Mouse (Mus musculus): ENCODE results near the gene Jchain. TPM values are rescaled to one million over a fixed set of nuclear protein-coding genes. Genes with fewer than 3 reads are reported as not detected.

The Jchain gene
- total and polyA plus RNA-seq, 2 experiments from 2014 or later = 0.58 to 0.82 TPM

DNA sequence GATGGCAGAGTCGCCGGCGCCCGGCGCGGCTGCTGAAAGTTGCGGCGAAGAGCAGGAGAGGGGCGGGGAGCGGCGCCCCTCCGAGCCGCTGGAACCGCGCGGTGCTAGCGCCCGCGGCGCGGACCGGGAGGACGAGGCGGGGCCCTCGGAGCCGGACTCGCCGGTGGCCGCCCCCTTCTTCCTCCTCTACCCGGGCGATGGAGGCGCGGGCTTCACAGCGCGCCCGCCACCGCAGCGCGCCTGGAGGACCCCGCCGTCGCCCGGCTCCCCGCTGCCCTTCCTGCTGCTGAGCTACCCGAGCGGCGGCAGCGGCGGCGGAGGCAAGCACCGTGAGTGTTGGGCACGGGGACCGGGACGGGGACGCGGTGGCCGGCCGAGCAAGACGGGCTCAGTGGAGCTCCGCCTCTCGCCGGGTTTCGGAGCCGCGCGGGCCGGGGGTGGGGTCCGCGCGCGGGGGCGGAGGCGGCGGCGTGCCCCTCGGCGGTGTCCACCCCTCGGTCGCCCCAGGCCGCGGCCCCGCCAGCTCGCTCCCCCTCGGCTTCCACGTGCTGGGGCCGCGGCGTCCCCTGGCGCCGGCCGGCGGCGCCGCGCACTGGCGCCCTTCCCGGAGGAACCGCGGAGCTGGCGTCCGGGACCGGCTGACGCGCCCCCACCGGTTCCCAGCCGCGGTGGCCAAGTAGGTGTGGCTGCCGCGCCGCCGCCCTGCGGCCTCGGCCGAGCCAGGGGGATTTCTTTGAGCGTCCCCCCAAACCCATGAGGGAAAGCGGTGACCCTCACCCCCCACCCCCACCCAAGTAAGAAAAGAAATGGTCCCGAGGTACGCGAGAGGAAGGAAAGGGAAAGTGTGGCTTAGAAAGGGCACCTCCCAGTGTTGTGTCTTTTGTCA, 37.7 kb upstream of the Jchain start:
- Histone ChIP-seq H3K9me3 (ENCODE audit: low read length) (no peaks in the 10 kb centered on the region), H3K4me1 (ENCODE audit: insufficient read depth, low read length) (no peaks in the 10 kb centered on the region), H3K4me3 (ENCODE audit: low read depth, low read length) (peak overlapping the region; percentile 88), H3K27me3 (ENCODE audit: insufficient read depth, low read length) (no peaks in the 10 kb centered on the region), H3K27ac (ENCODE audit: low read depth, low read length) (peak overlapping the region; percentile 74), H3K9ac (replicated peaks; ENCODE audit: low read length, poor library complexity, severe bottlenecking) (peak overlapping the region; percentile 84), H3K4me2 (ENCODE audit: low read depth, low read length, poor library complexity, severe bottlenecking) (peak overlapping the region; percentile 66), H3K36me3 (ENCODE audit: insufficient read depth, low read length) (no peaks in the 10 kb centered on the region)
- DNase-seq (ENCODE audit: low spot score) (no peak), ATAC-seq (ENCODE audit: low FRiP score) (peak; percentile 72)
- 0% methylated on average over 70 of the region's 119 CpGs for WGBS
- TF ChIP-seq CTCF (IDR thresholded peaks at IDR 0.05) = no peak; the same call in 1 of the 2 replicates

DNA sequence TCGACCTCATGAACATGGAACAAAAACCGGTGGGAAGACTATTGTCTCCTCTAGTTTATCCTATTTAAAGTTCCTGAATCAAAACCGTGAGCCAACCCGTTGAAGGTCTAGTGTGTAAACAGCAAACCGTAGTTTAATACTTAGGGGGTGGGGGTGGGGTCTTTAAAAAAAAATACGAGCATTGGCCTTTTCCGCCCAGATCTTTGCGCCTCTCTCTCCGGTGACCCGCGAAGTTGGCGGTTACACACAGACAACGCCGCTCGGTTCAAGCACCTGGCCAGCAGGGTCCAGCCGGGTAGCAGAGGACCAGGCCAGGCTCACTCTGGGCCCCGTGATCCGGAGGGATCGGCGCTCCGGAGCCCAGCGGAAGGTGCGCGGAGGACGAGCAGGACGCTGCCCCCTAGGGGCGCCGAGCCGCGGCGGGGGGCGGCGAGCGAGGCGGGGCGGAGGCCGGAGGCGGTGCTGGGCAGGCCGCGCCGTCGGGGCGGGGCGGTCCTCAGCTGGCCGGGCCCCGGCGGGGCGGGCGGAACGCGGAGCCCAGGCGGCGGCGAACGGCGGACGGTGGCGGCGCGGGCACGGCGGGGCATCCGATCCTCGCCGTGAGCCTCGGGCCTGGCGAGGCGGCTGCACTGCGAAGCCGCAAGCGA, 36.9 kb upstream of the Jchain start, which contains the start of gene Rufy3:
TSS of gene Rufy3 (plus strand) at position 540 of the 647 bp plus-strand sequence.
- TF ChIP-seq CTCF (IDR thresholded peaks at IDR 0.05) = peak; percentile 61
- no peaks in the 10 kb centered on the region for H3K9me3 ChIP-seq (ENCODE audit: low read length)
- peak; percentile 79 for DNase-seq (ENCODE audit: low spot score)
- 1% methylated on average over 49 of the region's 71 CpGs for WGBS
- H3K9ac ChIP-seq (replicated peaks; ENCODE audit: low read length, poor library complexity, severe bottlenecking) = peak within 1 kb of the TSS; percentile 84
- no peaks in the 10 kb centered on the region for H3K36me3 ChIP-seq (ENCODE audit: insufficient read depth, low read length)
- ATAC-seq (ENCODE audit: low FRiP score) = peak; percentile 85
- H3K27me3 ChIP-seq (ENCODE audit: insufficient read depth, low read length) = no peaks in the 10 kb centered on the region
- H3K4me3 ChIP-seq (ENCODE audit: low read depth, low read length) = peak within 1 kb of the TSS; percentile 88
- no peaks in the 10 kb centered on the region for H3K4me1 ChIP-seq (ENCODE audit: insufficient read depth, low read length)
- H3K27ac ChIP-seq (ENCODE audit: low read depth, low read length) = peak within 1 kb of the TSS; percentile 74
- H3K4me2 ChIP-seq (ENCODE audit: low read depth, low read length, poor library complexity, severe bottlenecking) = peak within 1 kb of the TSS; percentile 66

DNA sequence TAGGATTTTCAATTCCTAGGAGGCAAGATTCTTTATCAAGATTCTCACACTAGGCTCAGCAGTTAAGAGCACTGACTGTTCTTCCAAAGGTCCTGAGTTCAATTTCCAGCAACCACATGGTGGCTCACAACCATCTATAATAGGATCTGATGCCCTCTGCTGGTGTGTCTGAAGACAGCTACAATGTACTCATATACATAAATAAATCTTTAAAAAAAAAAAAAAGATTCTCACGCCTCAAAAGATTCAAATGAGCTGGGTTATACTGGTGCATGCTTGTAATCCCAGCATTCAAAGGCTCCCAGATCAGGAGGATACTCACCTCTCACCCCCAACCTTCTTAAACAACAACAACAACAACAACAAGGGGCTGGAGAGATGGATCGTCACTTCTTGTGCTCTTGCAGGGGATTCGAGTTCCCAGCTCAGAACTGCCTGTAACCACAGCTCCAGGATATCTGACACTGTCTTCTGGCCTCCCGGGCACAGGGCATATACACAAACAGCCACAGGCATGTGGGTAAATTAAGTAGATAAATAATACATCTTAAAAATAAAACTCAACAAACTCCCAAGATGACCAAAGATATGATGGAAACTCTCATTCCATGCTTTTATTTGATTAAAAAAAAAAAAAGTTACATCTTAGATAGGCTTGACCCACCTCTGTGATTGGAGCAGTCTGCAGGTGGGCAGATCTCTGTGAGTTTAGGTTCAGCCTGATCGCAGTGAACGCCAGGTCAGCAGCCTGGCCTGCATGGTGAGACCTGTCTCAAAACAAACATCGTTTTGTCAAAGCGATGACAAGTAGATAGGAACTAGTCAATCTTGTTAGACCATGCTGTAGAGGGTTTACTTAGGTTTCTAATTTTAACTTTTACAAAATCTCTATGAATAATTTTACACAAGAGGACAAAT, 35.4 kb upstream of the Jchain start:
- no peak for TF ChIP-seq CTCF (IDR thresholded peaks at IDR 0.05)
- H3K27me3 ChIP-seq (ENCODE audit: insufficient read depth, low read length) = no peaks in the 10 kb centered on the region
- H3K4me1 ChIP-seq (ENCODE audit: insufficient read depth, low read length) = no peaks in the 10 kb centered on the region
- H3K9me3 ChIP-seq (ENCODE audit: low read length) = no peaks in the 10 kb centered on the region
- WGBS = 80% methylated on average over 8 of the region's 8 CpGs
- H3K9ac ChIP-seq (replicated peaks; ENCODE audit: low read length, poor library complexity, severe bottlenecking) = no peak overlapping the region
- ATAC-seq (ENCODE audit: low FRiP score) (no peak), DNase-seq (ENCODE audit: low spot score) (no peak)
- no peak overlapping the region for H3K4me2 ChIP-seq (ENCODE audit: low read depth, low read length, poor library complexity, severe bottlenecking)
- H3K27ac ChIP-seq (ENCODE audit: low read depth, low read length) = no peak overlapping the region
- no peaks in the 10 kb centered on the region for H3K36me3 ChIP-seq (ENCODE audit: insufficient read depth, low read length)
- no peak overlapping the region for H3K4me3 ChIP-seq (ENCODE audit: low read depth, low read length)

DNA sequence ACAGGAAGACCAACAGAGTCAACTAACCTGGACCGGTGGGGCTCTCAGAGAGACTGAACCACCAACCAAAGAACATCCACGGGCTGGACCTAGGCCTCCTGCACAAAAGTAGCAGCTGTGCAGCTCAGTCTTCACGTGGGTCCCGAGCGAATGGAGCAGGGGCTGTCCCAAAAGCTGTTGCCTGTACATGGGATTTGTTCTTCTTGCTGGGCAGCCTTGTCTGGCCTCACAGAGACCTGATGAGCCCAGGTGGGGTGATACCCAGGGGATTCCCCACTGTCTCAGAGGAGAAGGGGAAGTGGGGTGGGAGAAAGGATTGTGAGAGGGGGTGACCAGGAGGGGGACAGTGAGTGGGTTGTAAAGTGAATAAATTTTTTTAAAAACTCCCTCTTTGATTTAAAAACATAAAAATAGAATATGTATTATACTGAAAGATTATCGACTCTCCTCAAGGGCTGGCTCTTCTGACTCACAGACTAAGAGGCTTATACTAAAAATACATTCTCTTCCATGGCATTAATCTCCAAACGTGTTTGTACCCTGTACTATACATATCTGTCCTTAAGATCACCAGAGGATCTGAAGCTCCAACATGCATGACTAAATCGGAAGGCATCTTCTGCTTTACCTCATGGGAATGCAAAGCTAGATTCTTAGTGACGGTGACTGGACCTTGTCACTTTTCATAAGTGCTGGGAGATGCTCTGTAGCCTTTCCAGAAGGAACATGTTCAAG, 33.6 kb upstream of the Jchain start:
- 83% methylated on average over 9 of the region's 9 CpGs for WGBS
- Histone ChIP-seq H3K4me2 (ENCODE audit: low read depth, low read length, poor library complexity, severe bottlenecking) (no peak overlapping the region), H3K27ac (ENCODE audit: low read depth, low read length) (no peak overlapping the region), H3K4me3 (ENCODE audit: low read depth, low read length) (no peak overlapping the region), H3K36me3 (ENCODE audit: insufficient read depth, low read length) (no peaks in the 10 kb centered on the region), H3K4me1 (ENCODE audit: insufficient read depth, low read length) (0 out of 2 replicates have a peak, but pooled peaks cover 4% of the 10 kb centered on the region), H3K9me3 (ENCODE audit: low read length) (no peaks in the 10 kb centered on the region), H3K27me3 (ENCODE audit: insufficient read depth, low read length) (no peaks in the 10 kb centered on the region), H3K9ac (replicated peaks; ENCODE audit: low read length, poor library complexity, severe bottlenecking) (no peak overlapping the region)
- no peak for TF ChIP-seq CTCF (IDR thresholded peaks at IDR 0.05)
- DNase-seq (ENCODE audit: low spot score) = no peak
- ATAC-seq (ENCODE audit: low FRiP score) = no peak

DNA sequence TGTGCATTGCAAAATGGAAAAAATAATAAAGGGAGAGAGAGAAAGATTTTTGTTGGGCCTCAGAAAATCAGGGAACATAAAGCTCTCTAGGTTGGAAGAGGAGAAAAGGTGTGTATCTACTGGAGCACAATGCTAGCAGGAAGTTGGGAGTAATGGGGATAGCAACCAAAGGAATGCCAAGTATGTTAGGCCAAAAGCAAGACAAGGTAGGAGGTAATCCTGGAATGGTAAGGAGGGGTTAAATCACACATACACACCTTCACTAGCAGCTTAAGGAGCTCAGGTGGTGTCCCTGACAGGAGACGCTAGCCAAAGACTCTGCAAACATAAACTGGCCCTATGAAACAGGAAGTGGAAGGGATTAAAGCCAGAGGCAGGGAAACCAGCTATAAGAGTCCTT, 31.3 kb upstream of the Jchain start:
- Histone ChIP-seq H3K9ac (replicated peaks; ENCODE audit: low read length, poor library complexity, severe bottlenecking) (no peak overlapping the region), H3K27ac (ENCODE audit: low read depth, low read length) (no peak overlapping the region), H3K36me3 (ENCODE audit: insufficient read depth, low read length) (no peaks in the 10 kb centered on the region), H3K4me3 (ENCODE audit: low read depth, low read length) (no peak overlapping the region), H3K9me3 (ENCODE audit: low read length) (no peaks in the 10 kb centered on the region), H3K4me2 (ENCODE audit: low read depth, low read length, poor library complexity, severe bottlenecking) (no peak overlapping the region), H3K27me3 (ENCODE audit: insufficient read depth, low read length) (no peaks in the 10 kb centered on the region), H3K4me1 (ENCODE audit: insufficient read depth, low read length) (peaks cover 13% of the 10 kb centered on the region; the same call in 1 of the 2 replicates)
- 45% methylated on average over 1 of the region's 1 CpGs for WGBS
- DNase-seq (ENCODE audit: low spot score) (no peak), ATAC-seq (ENCODE audit: low FRiP score) (no peak)
- TF ChIP-seq CTCF (IDR thresholded peaks at IDR 0.05) = no peak

Data from midbrain, postnatal 0 days (tissue).